23 mouse cellular contexts compared by ENCODE assay signal in genomic region chr6:41032231-41032630, GRCm38 (mm10). TPM values are rescaled to one million over a fixed set of nuclear protein-coding genes. Genes with fewer than 3 reads are reported as not detected.
"Had no signal": no experiment of that assay in that cellular context is flagged by ENCODE, and none has a peak within 500 bp of the region (broad histone marks: within the 10 kb centered on the region; RNA-seq: fewer than 3 reads in every experiment).

No protein-coding gene starts in this region.

- H3K27ac ChIP-seq: neural tube, embryonic 13.5 days; neural tube, embryonic 15.5 days; stomach, embryonic 15.5 days; stomach, postnatal 0 days had no signal

- DNase-seq: retina, postnatal 1 day; right cerebral cortex, adult 18-20 months; right cerebral cortex, postnatal 14 days; right cerebral cortex, postnatal 25 days; right cerebral cortex, postnatal 4 days; spleen, adult 18-20 months; thymus, adult 18-20 months; thymus, adult 2 months; thymus, postnatal 14 days; thymus, postnatal 25 days; thymus, postnatal 36 days; thymus, postnatal 4 days had no signal

- H3K4me3 ChIP-seq: neural tube, embryonic 13.5 days; neural tube, embryonic 15.5 days; stomach, embryonic 15.5 days had no signal

RNA-seq across cellular contexts. Expression of gene 2210010C04Rik, which starts 3.1 kb away (rescaled TPM):
- total RNA-seq: neutrophil, adult 5-6 weeks had no signal
- polyA plus RNA-seq: neural tube, embryonic 13.5 days; neural tube, embryonic 14.5 days; neural tube, embryonic 15.5 days; stomach, embryonic 14.5 days had no signal

RNA-seq across cellular contexts. Expression of gene Gm2663, which starts 33.0 kb away (rescaled TPM):
- total RNA-seq: neutrophil, adult 5-6 weeks had no signal
- polyA plus RNA-seq: neural tube, embryonic 13.5 days; neural tube, embryonic 14.5 days; neural tube, embryonic 15.5 days; small intestine, adult 2 months; spleen, adult 2 months; stomach, embryonic 14.5 days; stomach, embryonic 15.5 days; testis, adult 2 months; thymus, adult 2 months; urinary bladder, adult 2 months had no signal
